Mouse (Mus musculus) small intestine, adult 10 weeks (tissue): Measurements from ENCODE around the gene Col4a6. TPM values are rescaled to one million over a fixed set of nuclear protein-coding genes. Genes with fewer than 3 reads are reported as not detected.

Experiments used
- polyA plus RNA-seq: library from polyadenylated mRNA; stranded (reverse); fragments of 350-450 nt; fragmentation: Illumina TruSeq; extraction: RNeasy Lipid Tissue Mini Kit (QIAGEN cat#74804); gene quantifications from one replicate; pipeline ENCODE4 v1.2.3, GENCODE M21; 2014; ENCODE audit warnings: low replicate concordance

Col4a6 gene
- 0.74 TPM for polyA plus RNA-seq

GRCm38 (mm10) chrX:141473470-141474302 lies at the start of gene Col4a6:
Gene Col4a6, minus strand, starts transcription at chrX:141474076.

GRCm38 (mm10) chrX:141475110-141475509 lies 1.2 kb upstream of the Col4a6 start, which contains the start of gene Col4a5:
Gene Col4a5, plus strand, starts transcription at chrX:141475385.

Other genes with a start within 250 kb of the Col4a6 start
- 7.2 TPM for gene Col4a5, start 1.3 kb upstream of the Col4a6 start, polyA plus RNA-seq